Mouse (Mus musculus): ENCODE data around the gene Ccdc50. TPM values are rescaled to one million over a fixed set of nuclear protein-coding genes. Genes with fewer than 3 reads are reported as not detected.

The Ccdc50 gene
- polyA plus RNA-seq, 1 experiment from 2014 or later: 44.9 TPM

- no peak overlapping the region for H3K9ac ChIP-seq (replicated peaks; ENCODE audit: low read length)
- no peak for ATAC-seq (ENCODE audit: low FRiP score, low TSS enrichment)
- no peak overlapping the region for H3K4me2 ChIP-seq (replicated peaks; ENCODE audit: low read depth, low read length)
- no peaks in the 10 kb centered on the region for H3K27me3 ChIP-seq (ENCODE audit: insufficient read depth, low read length)
- H3K4me3 ChIP-seq (ENCODE audit: low read length): no peak overlapping the region
- 72% methylated on average over 2 of the region's 2 CpGs for WGBS
- no peak overlapping the region for H3K27ac ChIP-seq (ENCODE audit: low read length)
- peaks cover 30% of the 10 kb centered on the region for H3K4me1 ChIP-seq (ENCODE audit: insufficient read depth, low read length)
- no peaks in the 10 kb centered on the region for H3K9me3 ChIP-seq (ENCODE audit: low read length)
- no peaks in the 10 kb centered on the region for H3K36me3 ChIP-seq (ENCODE audit: insufficient read depth, low read length)
These were observed 3.2 kb downstream of the Ccdc50 start for GRCm38 (mm10) chr16:27391845-27392244.

GRCm38 (mm10) chr16:27395251-27396037 lies 6.8 kb downstream of the Ccdc50 start:
- Histone ChIP-seq H3K4me2 (replicated peaks; ENCODE audit: low read depth, low read length) (no peak overlapping the region), H3K4me3 (ENCODE audit: low read length) (no peak overlapping the region), H3K27me3 (ENCODE audit: insufficient read depth, low read length) (no peaks in the 10 kb centered on the region), H3K9ac (replicated peaks; ENCODE audit: low read length) (no peak overlapping the region), H3K4me1 (ENCODE audit: insufficient read depth, low read length) (peaks cover 9% of the 10 kb centered on the region), H3K36me3 (ENCODE audit: insufficient read depth, low read length) (no peaks in the 10 kb centered on the region), H3K27ac (ENCODE audit: low read length) (no peak overlapping the region), H3K9me3 (ENCODE audit: low read length) (no peaks in the 10 kb centered on the region)
- WGBS: 88% methylated on average over 4 of the region's 4 CpGs
- ATAC-seq (ENCODE audit: low FRiP score, low TSS enrichment): no peak

- no peak overlapping the region for H3K27ac ChIP-seq (ENCODE audit: low read length)
- H3K4me3 ChIP-seq (ENCODE audit: low read length): no peak overlapping the region
- no peaks in the 10 kb centered on the region for H3K36me3 ChIP-seq (ENCODE audit: insufficient read depth, low read length)
- no peaks in the 10 kb centered on the region for H3K27me3 ChIP-seq (ENCODE audit: insufficient read depth, low read length)
- ATAC-seq (ENCODE audit: low FRiP score, low TSS enrichment): no peak
- H3K4me2 ChIP-seq (replicated peaks; ENCODE audit: low read depth, low read length): no peak overlapping the region
- no peak overlapping the region for H3K9ac ChIP-seq (replicated peaks; ENCODE audit: low read length)
- no peaks in the 10 kb centered on the region for H3K9me3 ChIP-seq (ENCODE audit: low read length)
- WGBS: 91% methylated on average over 1 of the region's 1 CpGs
- 0 out of 2 replicates have a peak, but pooled peaks cover 4% of the 10 kb centered on the region for H3K4me1 ChIP-seq (ENCODE audit: insufficient read depth, low read length)
These were observed 8.3 kb downstream of the Ccdc50 start for GRCm38 (mm10) chr16:27396951-27397350.

- H3K9me3 ChIP-seq (ENCODE audit: low read length): no peaks in the 10 kb centered on the region
- no peaks in the 10 kb centered on the region for H3K36me3 ChIP-seq (ENCODE audit: insufficient read depth, low read length)
- no peaks in the 10 kb centered on the region for H3K27me3 ChIP-seq (ENCODE audit: insufficient read depth, low read length)
- H3K4me2 ChIP-seq (replicated peaks; ENCODE audit: low read depth, low read length): no peak overlapping the region
- H3K9ac ChIP-seq (replicated peaks; ENCODE audit: low read length): no peak overlapping the region
- 0 out of 2 replicates have a peak, but pooled peaks cover 4% of the 10 kb centered on the region for H3K4me1 ChIP-seq (ENCODE audit: insufficient read depth, low read length)
- H3K27ac ChIP-seq (ENCODE audit: low read length): no peak overlapping the region
- 94% methylated on average over 3 of the region's 3 CpGs for WGBS
- H3K4me3 ChIP-seq (ENCODE audit: low read length): no peak overlapping the region
- no peak for ATAC-seq (ENCODE audit: low FRiP score, low TSS enrichment)
These were observed 10.5 kb downstream of the Ccdc50 start for GRCm38 (mm10) chr16:27399026-27399718.

GRCm38 (mm10) chr16:27399719-27400253 lies 11.1 kb downstream of the Ccdc50 start:
- Histone ChIP-seq H3K9me3 (ENCODE audit: low read length) (no peaks in the 10 kb centered on the region), H3K4me2 (replicated peaks; ENCODE audit: low read depth, low read length) (no peak overlapping the region), H3K27me3 (ENCODE audit: insufficient read depth, low read length) (no peaks in the 10 kb centered on the region), H3K4me1 (ENCODE audit: insufficient read depth, low read length) (0 out of 2 replicates have a peak, but pooled peaks cover 4% of the 10 kb centered on the region), H3K4me3 (ENCODE audit: low read length) (no peak overlapping the region), H3K9ac (replicated peaks; ENCODE audit: low read length) (no peak overlapping the region), H3K27ac (ENCODE audit: low read length) (no peak overlapping the region), H3K36me3 (ENCODE audit: insufficient read depth, low read length) (no peaks in the 10 kb centered on the region)
- 90% methylated on average over 6 of the region's 6 CpGs for WGBS
- no peak for ATAC-seq (ENCODE audit: low FRiP score, low TSS enrichment)

- Histone ChIP-seq H3K4me2 (replicated peaks; ENCODE audit: low read depth, low read length) (no peak overlapping the region), H3K9me3 (ENCODE audit: low read length) (no peaks in the 10 kb centered on the region), H3K27me3 (ENCODE audit: insufficient read depth, low read length) (no peaks in the 10 kb centered on the region), H3K27ac (ENCODE audit: low read length) (no peak overlapping the region), H3K36me3 (ENCODE audit: insufficient read depth, low read length) (peaks cover 6% of the 10 kb centered on the region), H3K4me3 (ENCODE audit: low read length) (no peak overlapping the region), H3K4me1 (ENCODE audit: insufficient read depth, low read length) (0 out of 2 replicates have a peak, but pooled peaks cover 4% of the 10 kb centered on the region), H3K9ac (replicated peaks; ENCODE audit: low read length) (no peak overlapping the region)
- WGBS: 89% methylated on average over 2 of the region's 2 CpGs
- ATAC-seq (ENCODE audit: low FRiP score, low TSS enrichment): no peak
These were observed 12.9 kb downstream of the Ccdc50 start for GRCm38 (mm10) chr16:27401579-27401978.

- no peak for ATAC-seq (ENCODE audit: low FRiP score, low TSS enrichment)
- H3K9me3 ChIP-seq (ENCODE audit: low read length): no peaks in the 10 kb centered on the region
- H3K4me2 ChIP-seq (replicated peaks; ENCODE audit: low read depth, low read length): no peak overlapping the region
- no peaks in the 10 kb centered on the region for H3K27me3 ChIP-seq (ENCODE audit: insufficient read depth, low read length)
- H3K9ac ChIP-seq (replicated peaks; ENCODE audit: low read length): no peak overlapping the region
- peaks cover 18% of the 10 kb centered on the region for H3K36me3 ChIP-seq (ENCODE audit: insufficient read depth, low read length)
- H3K27ac ChIP-seq (ENCODE audit: low read length): no peak overlapping the region
- H3K4me3 ChIP-seq (ENCODE audit: low read length): no peak overlapping the region
- 0 out of 2 replicates have a peak, but pooled peaks cover 4% of the 10 kb centered on the region for H3K4me1 ChIP-seq (ENCODE audit: insufficient read depth, low read length)
These were observed 15.4 kb downstream of the Ccdc50 start for GRCm38 (mm10) chr16:27404107-27404506.

- H3K4me3 ChIP-seq (ENCODE audit: low read length): no peak overlapping the region
- peaks cover 5% of the 10 kb centered on the region; the same call in 1 of the 2 replicates for H3K9me3 ChIP-seq (ENCODE audit: low read length)
- no peak for ATAC-seq (ENCODE audit: low FRiP score, low TSS enrichment)
- H3K27me3 ChIP-seq (ENCODE audit: insufficient read depth, low read length): no peaks in the 10 kb centered on the region
- no peak overlapping the region for H3K9ac ChIP-seq (replicated peaks; ENCODE audit: low read length)
- no peak overlapping the region for H3K4me2 ChIP-seq (replicated peaks; ENCODE audit: low read depth, low read length)
- 84% methylated on average over 6 of the region's 6 CpGs for WGBS
- peaks cover 56% of the 10 kb centered on the region for H3K36me3 ChIP-seq (ENCODE audit: insufficient read depth, low read length)
- H3K27ac ChIP-seq (ENCODE audit: low read length): no peak overlapping the region
- no peaks in the 10 kb centered on the region for H3K4me1 ChIP-seq (ENCODE audit: insufficient read depth, low read length)
These were observed 28.4 kb downstream of the Ccdc50 start for GRCm38 (mm10) chr16:27416937-27417584.

GRCm38 (mm10) chr16:27417632-27418031 lies 29.0 kb downstream of the Ccdc50 start:
- no peak overlapping the region for H3K4me2 ChIP-seq (replicated peaks; ENCODE audit: low read depth, low read length)
- ATAC-seq (ENCODE audit: low FRiP score, low TSS enrichment): no peak
- no peaks in the 10 kb centered on the region for H3K4me1 ChIP-seq (ENCODE audit: insufficient read depth, low read length)
- H3K27ac ChIP-seq (ENCODE audit: low read length): no peak overlapping the region
- no peaks in the 10 kb centered on the region for H3K27me3 ChIP-seq (ENCODE audit: insufficient read depth, low read length)
- peaks cover 10% of the 10 kb centered on the region; the same call in 1 of the 2 replicates for H3K9me3 ChIP-seq (ENCODE audit: low read length)
- no peak overlapping the region for H3K4me3 ChIP-seq (ENCODE audit: low read length)
- WGBS: 89% methylated on average over 3 of the region's 3 CpGs
- peaks cover 58% of the 10 kb centered on the region for H3K36me3 ChIP-seq (ENCODE audit: insufficient read depth, low read length)
- no peak overlapping the region for H3K9ac ChIP-seq (replicated peaks; ENCODE audit: low read length)
